Mouse (Mus musculus) MEL (cell line): ENCODE data around the gene Echs1. TPM values are rescaled to one million over a fixed set of nuclear protein-coding genes. Genes with fewer than 3 reads are reported as not detected.

ENCODE experiments used
- polyA plus RNA-seq, 2 experiments: library from polyadenylated mRNA; stranded (reverse) in 1 of 2; unstranded in 1 of 2; fragments of >175 nt in 1 of 2; fragments of >200 nt in 1 of 2; gene quantifications; 2 replicates each; pipeline versions ENCODE4 v1.2.1 to v1.2.4; 2012; ENCODE audit warnings: low replicate concordance in 2 of 2, low read depth in 1 of 2; ENCODE audit not compliant: insufficient read length in 2 of 2, insufficient read depth in 1 of 2, missing spikeins in 1 of 2
- total RNA-seq: library from RNA; depleted of rRNA; stranded (reverse); fragments of 300-350 nt; gene quantifications from 2 replicates; pipeline ENCODE4 v1.2.3, GENCODE M21; 2012; rRNA removed

Gene Echs1
- total and polyA plus RNA-seq, 3 experiments, result 22.8 to 47.7 TPM; not detected in 1

Other genes with a start within 250 kb of the Echs1 start
- gene Kndc1, start 221.8 kb downstream of the Echs1 start, total RNA-seq, result 0.07 TPM in 1 of 2 replicates, not detected in the other
- not detected for gene Kndc1, start 221.8 kb downstream of the Echs1 start, polyA plus RNA-seq
- gene Utf1, start 172.7 kb downstream of the Echs1 start, total RNA-seq, result not detected in 2 replicates
- not detected for gene Utf1, start 172.7 kb downstream of the Echs1 start, polyA plus RNA-seq
- gene 6430531B16Rik, start 137.7 kb downstream of the Echs1 start, total RNA-seq, result not detected in 2 replicates
- under 1 TPM in 1 of 2 experiments, not detected in 1; 0.13 TPM for gene 6430531B16Rik, start 137.7 kb downstream of the Echs1 start, polyA plus RNA-seq
- gene Adam8, start 123.9 kb downstream of the Echs1 start, total RNA-seq, result 0.39 and 0.75 TPM in 2 replicates
- under 1 TPM in 1 of 2 experiments, not detected in 1; 0.50 TPM for gene Adam8, start 123.9 kb downstream of the Echs1 start, polyA plus RNA-seq
- gene Zfp511, start 80.1 kb downstream of the Echs1 start, total RNA-seq, result 29.4 and 35.6 TPM in 2 replicates
- 10 to 100 TPM in 1 of 2 experiments, not detected in 1; 51.5 TPM for gene Zfp511, start 80.1 kb downstream of the Echs1 start, polyA plus RNA-seq
- gene Tubgcp2, start 79.8 kb downstream of the Echs1 start, total RNA-seq, result 27.0 and 27.1 TPM in 2 replicates
- gene Tubgcp2, start 79.8 kb downstream of the Echs1 start, polyA plus RNA-seq, result 10 to 100 TPM in 1 of 2 experiments, not detected in 1; 43.6 TPM
- not detected in 2 replicates for gene Msx3, start 67.4 kb downstream of the Echs1 start, total RNA-seq
- not detected for gene Msx3, start 67.4 kb downstream of the Echs1 start, polyA plus RNA-seq
- not detected in 2 replicates for gene Caly, start 33.9 kb downstream of the Echs1 start, total RNA-seq
- gene Caly, start 33.9 kb downstream of the Echs1 start, polyA plus RNA-seq, result under 1 TPM in 1 of 2 experiments, not detected in 1; 0.11 TPM
- gene Prap1, start 23.1 kb downstream of the Echs1 start, total RNA-seq, result not detected in 2 replicates
- not detected for gene Prap1, start 23.1 kb downstream of the Echs1 start, polyA plus RNA-seq
- gene Fuom, start 14.0 kb downstream of the Echs1 start, total RNA-seq, result 0.36 and 1.1 TPM in 2 replicates
- gene Fuom, start 14.0 kb downstream of the Echs1 start, polyA plus RNA-seq, result 10 to 100 TPM in 1 of 2 experiments, not detected in 1; 10.9 TPM
- gene Paox, start 677 bp downstream of the Echs1 start, total RNA-seq, result 0.29 TPM in 1 of 2 replicates, not detected in the other
- under 1 TPM in 1 of 2 experiments, not detected in 1; 0.25 TPM for gene Paox, start 677 bp downstream of the Echs1 start, polyA plus RNA-seq
- gene Mtg1, start 21.1 kb upstream of the Echs1 start, total RNA-seq, result 10.8 and 18.1 TPM in 2 replicates
- gene Mtg1, start 21.1 kb upstream of the Echs1 start, polyA plus RNA-seq, result 10 to 100 TPM in 1 of 2 experiments, not detected in 1; 38.1 TPM
- gene Sprn, start 38.4 kb upstream of the Echs1 start, total RNA-seq, result not detected in 2 replicates
- gene Sprn, start 38.4 kb upstream of the Echs1 start, polyA plus RNA-seq, result not detected
- gene Olfr522, start 48.3 kb upstream of the Echs1 start, total RNA-seq, result not detected in 2 replicates
- gene Olfr522, start 48.3 kb upstream of the Echs1 start, polyA plus RNA-seq, result not detected
- not detected in 2 replicates for gene Olfr523, start 56.7 kb upstream of the Echs1 start, total RNA-seq
- gene Olfr523, start 56.7 kb upstream of the Echs1 start, polyA plus RNA-seq, result not detected
- gene Olfr524, start 89.5 kb upstream of the Echs1 start, total RNA-seq, result not detected in 2 replicates
- not detected for gene Olfr524, start 89.5 kb upstream of the Echs1 start, polyA plus RNA-seq
- not detected in 2 replicates for gene Cd163l1, start 101.8 kb upstream of the Echs1 start, total RNA-seq
- not detected for gene Cd163l1, start 101.8 kb upstream of the Echs1 start, polyA plus RNA-seq
- not detected in 2 replicates for gene 5830411N06Rik, start 130.8 kb upstream of the Echs1 start, total RNA-seq
- not detected for gene 5830411N06Rik, start 130.8 kb upstream of the Echs1 start, polyA plus RNA-seq
- not detected in 2 replicates for gene Olfr525, start 204.4 kb upstream of the Echs1 start, total RNA-seq
- gene Olfr525, start 204.4 kb upstream of the Echs1 start, polyA plus RNA-seq, result under 1 TPM in 1 of 2 experiments, not detected in 1; 0.01 TPM
- gene Olfr527, start 217.5 kb upstream of the Echs1 start, total RNA-seq, result not detected in 2 replicates
- gene Olfr527, start 217.5 kb upstream of the Echs1 start, polyA plus RNA-seq, result not detected
- not detected in 2 replicates for gene Olfr60, start 245.2 kb upstream of the Echs1 start, total RNA-seq
- gene Olfr60, start 245.2 kb upstream of the Echs1 start, polyA plus RNA-seq, result not detected